Mouse (Mus musculus): Measurements from ENCODE around the gene Uqcc1.

Gene Uqcc1

GRCm38 (mm10) chr2:155929531-155930442 is at the start of gene Uqcc1:
TSS of gene Uqcc1 (minus strand) at chr2:155930310.
- peak; percentile 82 to 90 for DNase-seq (ENCODE audit: low spot score in 2 of 2)

DNA sequence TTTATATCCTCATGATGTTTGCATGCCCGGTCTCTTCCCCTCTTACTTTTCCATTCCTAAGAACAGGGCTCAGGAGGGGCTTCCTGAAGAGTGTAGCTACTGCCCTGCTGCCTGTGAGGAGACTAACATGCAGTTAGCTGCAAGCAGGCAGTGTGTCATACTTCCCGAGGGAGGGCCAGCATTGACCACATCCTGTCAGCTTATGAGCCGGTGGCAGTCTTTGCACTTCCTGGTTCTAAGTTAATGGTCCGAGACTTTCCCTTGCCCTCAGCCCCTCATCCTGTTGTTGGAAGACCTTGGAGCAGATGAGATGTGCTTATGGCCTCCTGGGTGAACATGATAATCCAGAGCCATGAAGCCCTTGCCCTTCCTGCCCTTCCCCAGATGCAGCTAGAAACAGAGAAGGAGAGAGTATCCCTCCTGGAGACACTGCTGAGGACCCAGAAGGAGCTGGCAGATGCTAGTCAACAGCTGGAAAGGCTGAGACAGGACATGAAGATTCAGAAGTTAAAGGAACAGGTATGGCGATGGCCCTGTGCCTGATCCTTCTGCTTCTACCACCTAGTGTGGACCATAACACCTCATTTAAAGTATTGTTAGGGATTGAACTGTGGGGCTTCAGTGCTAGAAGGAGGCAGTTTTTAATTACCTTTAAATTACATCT is 49.4 kb upstream of the Uqcc1 start:
- DNase-seq (ENCODE audit: low spot score in 2 of 2) = no peak

- no peak for DNase-seq (ENCODE audit: low spot score in 2 of 2)
These were observed 44.1 kb upstream of the Uqcc1 start for GRCm38 (mm10) chr2:155974087-155974731.

GRCm38 (mm10) chr2:155973348-155973747 is 43.2 kb upstream of the Uqcc1 start:
- DNase-seq (ENCODE audit: low spot score in 2 of 2) = no peak

- no peak for DNase-seq (ENCODE audit: low spot score in 2 of 2)
These were observed 32.9 kb upstream of the Uqcc1 start for GRCm38 (mm10) chr2:155962991-155963390.

GRCm38 (mm10) chr2:155961862-155962261 is 31.8 kb upstream of the Uqcc1 start:
- DNase-seq (ENCODE audit: low spot score in 2 of 2) = no peak

DNA sequence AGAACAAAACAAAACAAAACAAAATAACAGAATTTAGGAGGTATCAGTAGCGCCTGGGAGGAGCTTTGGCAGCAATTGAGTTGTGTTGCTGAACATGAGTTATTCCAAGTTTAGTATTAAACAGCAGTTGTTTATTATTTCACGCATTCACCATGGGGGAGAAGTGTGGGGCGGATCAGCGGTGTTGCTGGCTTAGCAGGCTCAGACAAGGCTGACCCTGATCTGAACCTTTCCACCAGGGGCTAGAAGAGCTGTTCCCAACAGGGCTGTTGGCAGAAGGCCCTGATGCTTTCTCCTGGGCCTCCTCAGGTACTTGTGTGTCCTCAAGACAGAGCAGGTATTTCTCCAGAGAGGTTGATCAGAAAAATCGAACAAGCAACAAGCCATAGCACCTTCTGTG is 29.9 kb upstream of the Uqcc1 start:
- no peak for DNase-seq (ENCODE audit: low spot score in 2 of 2)

- peak; percentile 68 to 85 for DNase-seq (ENCODE audit: low spot score in 2 of 2)
These were observed 26.3 kb upstream of the Uqcc1 start, which contains the start of gene Cep250 for GRCm38 (mm10) chr2:155956134-155957059. TSS of gene Cep250 (plus strand) at chr2:155956458.

DNA sequence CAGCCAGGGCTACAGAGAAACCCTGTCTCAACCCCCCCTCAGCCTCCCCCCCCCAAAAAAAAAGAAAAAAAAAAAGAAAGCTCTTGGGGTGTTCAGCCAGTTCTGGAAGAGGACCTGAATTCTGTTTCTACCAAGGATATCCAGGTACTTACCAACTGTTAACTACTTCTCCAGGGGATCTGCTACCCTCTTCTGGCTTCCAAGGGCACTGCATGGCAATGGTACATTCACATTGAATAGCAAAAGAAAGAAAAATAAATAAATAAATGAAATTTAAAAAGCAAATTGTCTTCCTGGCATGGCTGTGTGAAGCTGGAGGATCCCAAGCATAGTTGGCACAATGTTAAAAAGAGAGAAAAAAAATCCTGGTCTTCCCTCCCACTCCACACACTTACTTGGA is 21.9 kb upstream of the Uqcc1 start:
- peak in 1 of 2 experiments; percentile 68 for DNase-seq (ENCODE audit: low spot score in 2 of 2)

GRCm38 (mm10) chr2:155949362-155949761 is 19.3 kb upstream of the Uqcc1 start:
- no peak for DNase-seq (ENCODE audit: low spot score in 2 of 2)

- no peak for DNase-seq (ENCODE audit: low spot score in 2 of 2)
These were observed 17.4 kb upstream of the Uqcc1 start for GRCm38 (mm10) chr2:155947390-155948002.

DNA sequence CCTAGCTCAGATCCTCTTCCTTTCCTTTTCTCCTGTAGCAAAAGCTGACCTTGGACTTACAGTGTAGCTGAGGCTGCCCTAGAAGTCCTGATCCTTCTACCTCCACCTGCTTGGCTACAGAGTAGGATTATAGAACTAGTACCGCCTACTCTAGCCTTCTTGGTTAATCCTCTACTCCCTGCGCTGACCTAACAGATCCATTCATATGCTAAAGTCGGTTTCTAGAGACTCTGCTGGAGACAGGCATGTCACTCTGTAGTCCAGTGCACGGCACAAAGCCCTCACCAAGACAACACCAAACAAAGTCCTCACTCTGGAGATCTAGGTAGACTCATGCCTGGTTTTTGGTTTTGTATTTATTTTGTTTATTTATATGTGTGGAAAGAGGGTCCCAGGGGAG is 16.4 kb upstream of the Uqcc1 start:
- DNase-seq (ENCODE audit: low spot score in 2 of 2) = no peak

DNA sequence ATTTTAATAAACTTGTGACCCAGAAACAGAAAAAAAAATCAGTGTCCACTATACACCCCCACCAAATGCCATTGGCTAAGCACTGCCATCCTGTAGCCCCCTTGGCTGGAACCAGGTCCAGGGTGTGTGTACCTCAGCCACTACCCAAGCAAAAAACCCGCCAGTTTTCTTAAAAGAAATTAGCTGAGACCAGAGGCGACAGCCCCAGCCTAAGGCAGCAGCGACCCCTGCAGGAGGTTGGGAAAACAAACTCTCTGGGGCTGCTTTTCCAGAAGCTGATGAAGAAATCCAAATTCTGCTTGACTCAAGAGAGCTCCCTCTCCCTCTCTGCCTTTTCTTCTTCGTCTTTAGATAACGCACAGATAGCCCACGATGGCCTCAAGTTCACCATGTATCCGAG is 16.0 kb upstream of the Uqcc1 start:
- DNase-seq (ENCODE audit: low spot score in 2 of 2) = peak; percentile 55 to 76

DNA sequence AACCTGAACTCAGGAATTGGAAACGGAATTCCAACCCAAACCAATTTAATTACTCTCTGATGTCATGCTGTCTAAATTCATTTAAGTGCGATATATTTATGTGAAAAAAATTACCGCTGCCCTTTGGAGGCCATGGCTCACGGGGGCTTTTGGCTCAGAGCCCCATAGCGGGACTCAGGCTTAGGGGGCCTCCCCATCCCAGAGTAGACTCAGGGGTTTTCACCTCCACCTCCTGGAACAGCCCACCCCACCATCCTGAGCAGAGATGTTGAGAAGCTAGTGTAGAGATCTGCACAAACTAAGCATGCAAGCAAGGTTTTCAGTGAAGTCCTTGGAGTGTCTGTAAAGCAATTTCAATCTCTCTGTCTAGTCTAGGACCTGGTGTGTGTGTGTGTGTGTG is 15.5 kb upstream of the Uqcc1 start:
- DNase-seq (ENCODE audit: low spot score in 2 of 2) = no peak

DNA sequence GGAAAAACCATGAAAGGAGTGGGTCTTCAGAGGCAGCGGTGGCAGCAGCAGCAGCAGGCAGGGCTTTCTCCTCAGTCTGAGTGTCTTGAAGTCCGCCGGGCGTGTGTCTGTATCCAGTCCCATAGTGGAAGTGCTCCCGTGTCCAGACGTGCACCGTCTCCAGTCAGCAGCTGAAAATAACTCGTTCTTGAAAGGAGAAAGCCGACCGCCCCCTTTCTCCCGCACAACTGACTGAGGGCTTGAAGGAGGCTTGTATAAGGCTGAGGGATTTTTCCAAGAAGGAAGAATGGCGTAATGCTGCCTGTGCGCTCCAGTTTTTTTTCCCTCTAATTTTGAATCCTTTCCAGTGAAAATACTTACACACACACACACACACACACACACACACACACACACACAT is 15.0 kb upstream of the Uqcc1 start, which contains the start of gene Gdf5:
Gdf5 (minus strand) TSS at position 244 of the 400 bp plus-strand sequence.
- DNase-seq (ENCODE audit: low spot score in 2 of 2) = no peak

DNA sequence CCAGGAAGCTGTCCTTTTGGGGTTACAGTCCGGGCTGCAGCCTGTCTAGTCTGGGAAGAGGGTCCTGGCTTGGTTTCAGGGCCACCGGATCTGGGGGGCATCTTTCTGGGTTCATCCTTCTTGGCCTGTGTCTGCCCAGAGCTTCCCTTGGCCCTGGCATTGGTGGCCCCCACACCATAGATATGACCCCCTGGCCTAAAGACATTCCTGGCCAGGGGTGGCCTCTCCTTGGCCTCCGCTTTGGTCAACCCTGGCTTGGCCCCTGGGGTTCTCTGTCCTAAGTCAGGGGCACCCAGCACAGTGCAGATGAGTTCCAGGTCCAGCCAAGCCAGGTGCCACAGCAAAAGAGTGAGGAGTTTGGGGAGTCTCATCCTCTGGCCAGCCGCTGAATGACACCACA is 14.6 kb upstream of the Uqcc1 start:
- no peak for DNase-seq (ENCODE audit: low spot score in 2 of 2)

DNA sequence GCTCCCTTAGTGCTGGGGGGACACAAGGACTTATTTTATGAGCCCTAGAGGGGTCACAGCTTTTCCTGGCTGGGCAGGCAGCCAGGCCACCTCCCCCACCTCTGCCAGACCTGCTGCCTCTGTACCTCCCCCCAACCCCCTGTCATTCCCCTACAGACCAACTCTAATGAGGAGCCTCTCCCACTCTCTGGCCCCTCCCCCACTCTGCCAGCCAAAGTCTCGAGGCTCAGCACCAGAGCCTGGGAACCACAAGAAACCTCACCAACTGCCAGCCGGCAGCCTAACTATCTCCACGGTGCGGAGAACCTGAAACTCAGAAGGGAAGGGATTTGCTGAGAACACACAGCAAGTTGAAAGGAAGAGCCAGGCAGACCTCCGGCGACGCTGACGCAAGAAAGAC is 13.4 kb upstream of the Uqcc1 start:
- no peak for DNase-seq (ENCODE audit: low spot score in 2 of 2)

GRCm38 (mm10) chr2:155941697-155942442 is 11.8 kb upstream of the Uqcc1 start:
- no peak for DNase-seq (ENCODE audit: low spot score in 2 of 2)

DNA sequence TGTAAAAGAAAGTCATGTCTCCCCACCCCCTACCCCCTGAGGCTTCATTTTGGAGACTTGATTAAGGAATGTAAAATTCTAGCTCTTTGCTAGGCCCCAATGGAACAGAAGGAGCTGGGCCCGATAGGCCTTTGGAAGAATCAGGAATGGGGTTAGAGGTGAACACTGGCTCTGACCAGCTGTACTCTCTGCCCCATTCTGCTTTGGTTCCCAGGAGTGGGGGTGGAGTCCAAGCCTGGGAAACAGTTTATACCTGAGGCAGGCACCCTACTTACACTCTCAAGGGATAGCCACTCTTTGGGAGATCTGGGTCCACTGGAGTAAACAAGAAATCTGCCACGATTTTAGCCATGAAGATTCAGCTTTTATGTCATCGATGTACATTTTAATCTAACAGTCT is 10.6 kb upstream of the Uqcc1 start, which contains the start of gene Gm15557:
Gm15557 (plus strand) TSS at position 48 of the 400 bp plus-strand sequence.
- no peak for DNase-seq (ENCODE audit: low spot score in 2 of 2)

All from cerebellum, postnatal 4 days (tissue).